Mouse (Mus musculus) MEL (cell line): ENCODE data around the gene Olfr70.

Experiments used
- CTCF ChIP-seq, 3 experiments: IDR thresholded peaks in 2 of 3; conservative IDR thresholded peaks in 1 of 3; 2 replicates each; pipeline ENCODE4 v1.5.1; 2011 to 2012; ENCODE audit warnings: low read length in 3 of 3, low read depth in 2 of 3, mild to moderate bottlenecking in 2 of 3, improper control_type of control experiment in 1 of 3, inconsistent platforms in 1 of 3, mixed read lengths in 1 of 3, moderate library complexity in 1 of 3; ENCODE audit not compliant: control insufficient read depth in 1 of 3, insufficient read depth in 1 of 3, poor library complexity in 1 of 3, severe bottlenecking in 1 of 3
- EP300 ChIP-seq, 2 experiments: IDR thresholded peaks; 2 replicates each; pipeline ENCODE4 v1.6.1; 2011; ENCODE audit warnings: improper control_type of control experiment in 2 of 2, low read length in 2 of 2, low read depth in 1 of 2, mild to moderate bottlenecking in 1 of 2

DNA sequence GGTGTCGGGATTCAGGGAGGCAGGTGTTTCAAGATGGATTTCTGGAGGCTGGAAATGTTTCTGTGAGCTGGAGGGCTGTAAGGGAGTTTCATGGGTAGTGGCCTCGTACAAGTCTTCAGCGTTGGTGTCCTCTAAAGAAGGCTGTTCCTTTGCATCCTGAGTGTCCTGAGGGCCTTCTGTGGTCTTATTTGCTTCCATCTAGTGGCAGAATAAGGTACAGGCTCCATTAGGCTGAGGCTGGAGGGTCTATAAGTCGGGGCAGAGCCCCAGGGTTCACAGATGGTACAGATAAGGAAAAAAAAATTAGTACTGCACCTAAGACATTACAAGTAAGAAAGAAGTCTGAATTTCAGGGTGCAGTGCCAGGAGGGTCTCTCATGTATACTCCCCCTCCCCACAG is 34.2 kb downstream of the Olfr70 start:
- TF ChIP-seq EP300 (IDR thresholded peaks at IDR 0.05; ENCODE audit: low read depth in 1 of 2, low read length in 2 of 2) = no peak
- TF ChIP-seq CTCF (IDR thresholded peaks at IDR 0.05 in 2 of 3, conservative IDR thresholded peaks at IDR 0.05 in 1 of 3; ENCODE audit: control insufficient read depth in 1 of 3, insufficient read depth in 1 of 3, low read depth in 2 of 3, low read length in 3 of 3, poor library complexity in 1 of 3, severe bottlenecking in 1 of 3) = peak; percentile 41 to 71 (median 55); a peak in 5 of 6 replicates
